Mouse (Mus musculus): ENCODE data around the gene Ackr2. TPM values are rescaled to one million over a fixed set of nuclear protein-coding genes. Genes with fewer than 3 reads are reported as not detected.

Ackr2 gene
- polyA plus RNA-seq, 1 experiment from 2014 or later, result 0.10 TPM

GRCm38 (mm10) chr9:121904946-121905345 is 6.8 kb downstream of the Ackr2 start:
- no peaks in the 10 kb centered on the region for H3K9me3 ChIP-seq (replicated peaks; ENCODE audit: control insufficient read depth, low read length)
- no peaks in the 10 kb centered on the region for H3K27me3 ChIP-seq (ENCODE audit: control insufficient read depth, insufficient read depth, low read length)
- no peak for DNase-seq (ENCODE audit: low spot score)
- WGBS, result 91% methylated on average over 7 of the region's 7 CpGs
- H3K4me2 ChIP-seq (ENCODE audit: low read depth, low read length), result no peak overlapping the region
- ATAC-seq (replicated peaks; ENCODE audit: insufficient number of reproducible peaks, low FRiP score, low TSS enrichment, low read depth), result no peak
- H3K9ac ChIP-seq (replicated peaks; ENCODE audit: low read length), result no peak overlapping the region
- no peaks in the 10 kb centered on the region for H3K36me3 ChIP-seq (replicated peaks; ENCODE audit: control insufficient read depth, insufficient read depth, low read depth, low read length)
- no peak overlapping the region for H3K27ac ChIP-seq (replicated peaks; ENCODE audit: low read depth, low read length)
- H3K4me3 ChIP-seq (ENCODE audit: low read depth, low read length), result no peak overlapping the region
- no peaks in the 10 kb centered on the region for H3K4me1 ChIP-seq (ENCODE audit: control insufficient read depth, insufficient read depth, low read length)

- no peak for ATAC-seq (replicated peaks; ENCODE audit: insufficient number of reproducible peaks, low FRiP score, low TSS enrichment, low read depth)
- no peak for DNase-seq (ENCODE audit: low spot score)
- no peaks in the 10 kb centered on the region for H3K36me3 ChIP-seq (replicated peaks; ENCODE audit: control insufficient read depth, insufficient read depth, low read depth, low read length)
- H3K27ac ChIP-seq (replicated peaks; ENCODE audit: low read depth, low read length), result no peak overlapping the region
- no peak overlapping the region for H3K9ac ChIP-seq (replicated peaks; ENCODE audit: low read length)
- 91% methylated on average over 4 of the region's 4 CpGs for WGBS
- H3K9me3 ChIP-seq (replicated peaks; ENCODE audit: control insufficient read depth, low read length), result no peaks in the 10 kb centered on the region
- H3K4me2 ChIP-seq (ENCODE audit: low read depth, low read length), result no peak overlapping the region
- no peak overlapping the region for H3K4me3 ChIP-seq (ENCODE audit: low read depth, low read length)
- no peaks in the 10 kb centered on the region for H3K27me3 ChIP-seq (ENCODE audit: control insufficient read depth, insufficient read depth, low read length)
- H3K4me1 ChIP-seq (ENCODE audit: control insufficient read depth, insufficient read depth, low read length), result no peaks in the 10 kb centered on the region
These were observed 7.5 kb downstream of the Ackr2 start for GRCm38 (mm10) chr9:121905556-121906185.

GRCm38 (mm10) chr9:121906456-121906855 is 8.3 kb downstream of the Ackr2 start:
- Histone ChIP-seq H3K9ac (replicated peaks; ENCODE audit: low read length) (no peak overlapping the region), H3K4me2 (ENCODE audit: low read depth, low read length) (no peak overlapping the region), H3K36me3 (replicated peaks; ENCODE audit: control insufficient read depth, insufficient read depth, low read depth, low read length) (no peaks in the 10 kb centered on the region), H3K4me3 (ENCODE audit: low read depth, low read length) (no peak overlapping the region), H3K27me3 (ENCODE audit: control insufficient read depth, insufficient read depth, low read length) (no peaks in the 10 kb centered on the region), H3K4me1 (ENCODE audit: control insufficient read depth, insufficient read depth, low read length) (no peaks in the 10 kb centered on the region), H3K9me3 (replicated peaks; ENCODE audit: control insufficient read depth, low read length) (no peaks in the 10 kb centered on the region), H3K27ac (replicated peaks; ENCODE audit: low read depth, low read length) (no peak overlapping the region)
- DNase-seq (ENCODE audit: low spot score), result no peak
- ATAC-seq (replicated peaks; ENCODE audit: insufficient number of reproducible peaks, low FRiP score, low TSS enrichment, low read depth), result no peak
- 77% methylated on average over 5 of the region's 5 CpGs for WGBS

- H3K4me2 ChIP-seq (ENCODE audit: low read depth, low read length), result no peak overlapping the region
- no peak overlapping the region for H3K9ac ChIP-seq (replicated peaks; ENCODE audit: low read length)
- H3K4me3 ChIP-seq (ENCODE audit: low read depth, low read length), result no peak overlapping the region
- no peaks in the 10 kb centered on the region for H3K36me3 ChIP-seq (replicated peaks; ENCODE audit: control insufficient read depth, insufficient read depth, low read depth, low read length)
- ATAC-seq (replicated peaks; ENCODE audit: insufficient number of reproducible peaks, low FRiP score, low TSS enrichment, low read depth), result no peak
- DNase-seq (ENCODE audit: low spot score), result no peak
- 71% methylated on average over 10 of the region's 10 CpGs for WGBS
- no peaks in the 10 kb centered on the region for H3K4me1 ChIP-seq (ENCODE audit: control insufficient read depth, insufficient read depth, low read length)
- no peaks in the 10 kb centered on the region for H3K27me3 ChIP-seq (ENCODE audit: control insufficient read depth, insufficient read depth, low read length)
- no peaks in the 10 kb centered on the region for H3K9me3 ChIP-seq (replicated peaks; ENCODE audit: control insufficient read depth, low read length)
- H3K27ac ChIP-seq (replicated peaks; ENCODE audit: low read depth, low read length), result no peak overlapping the region
These were observed 9.4 kb downstream of the Ackr2 start for GRCm38 (mm10) chr9:121907356-121908070.

- WGBS, result 92% methylated on average over 17 of the region's 17 CpGs
- Histone ChIP-seq H3K4me2 (ENCODE audit: low read depth, low read length) (no peak overlapping the region), H3K9me3 (replicated peaks; ENCODE audit: control insufficient read depth, low read length) (no peaks in the 10 kb centered on the region), H3K36me3 (replicated peaks; ENCODE audit: control insufficient read depth, insufficient read depth, low read depth, low read length) (no peaks in the 10 kb centered on the region), H3K27ac (replicated peaks; ENCODE audit: low read depth, low read length) (no peak overlapping the region), H3K9ac (replicated peaks; ENCODE audit: low read length) (no peak overlapping the region), H3K27me3 (ENCODE audit: control insufficient read depth, insufficient read depth, low read length) (no peaks in the 10 kb centered on the region), H3K4me1 (ENCODE audit: control insufficient read depth, insufficient read depth, low read length) (no peaks in the 10 kb centered on the region), H3K4me3 (ENCODE audit: low read depth, low read length) (no peak overlapping the region)
- ATAC-seq (replicated peaks; ENCODE audit: insufficient number of reproducible peaks, low FRiP score, low TSS enrichment, low read depth) (no peak), DNase-seq (ENCODE audit: low spot score) (no peak)
These were observed 10.2 kb downstream of the Ackr2 start for GRCm38 (mm10) chr9:121908321-121908720.

- Histone ChIP-seq H3K36me3 (replicated peaks; ENCODE audit: control insufficient read depth, insufficient read depth, low read depth, low read length) (no peaks in the 10 kb centered on the region), H3K9me3 (replicated peaks; ENCODE audit: control insufficient read depth, low read length) (no peaks in the 10 kb centered on the region), H3K4me1 (ENCODE audit: control insufficient read depth, insufficient read depth, low read length) (no peaks in the 10 kb centered on the region), H3K4me2 (ENCODE audit: low read depth, low read length) (no peak overlapping the region), H3K27me3 (ENCODE audit: control insufficient read depth, insufficient read depth, low read length) (no peaks in the 10 kb centered on the region), H3K4me3 (ENCODE audit: low read depth, low read length) (no peak overlapping the region), H3K27ac (replicated peaks; ENCODE audit: low read depth, low read length) (no peak overlapping the region), H3K9ac (replicated peaks; ENCODE audit: low read length) (no peak overlapping the region)
- WGBS, result 83% methylated on average over 6 of the region's 6 CpGs
- DNase-seq (ENCODE audit: low spot score), result no peak
- ATAC-seq (replicated peaks; ENCODE audit: insufficient number of reproducible peaks, low FRiP score, low TSS enrichment, low read depth), result no peak
These were observed 11.5 kb downstream of the Ackr2 start for GRCm38 (mm10) chr9:121909635-121910034.

GRCm38 (mm10) chr9:121911196-121911595 is 13.0 kb downstream of the Ackr2 start:
- Histone ChIP-seq H3K36me3 (replicated peaks; ENCODE audit: control insufficient read depth, insufficient read depth, low read depth, low read length) (no peaks in the 10 kb centered on the region), H3K4me2 (ENCODE audit: low read depth, low read length) (no peak overlapping the region), H3K27ac (replicated peaks; ENCODE audit: low read depth, low read length) (no peak overlapping the region), H3K27me3 (ENCODE audit: control insufficient read depth, insufficient read depth, low read length) (no peaks in the 10 kb centered on the region), H3K9me3 (replicated peaks; ENCODE audit: control insufficient read depth, low read length) (no peaks in the 10 kb centered on the region), H3K9ac (replicated peaks; ENCODE audit: low read length) (no peak overlapping the region), H3K4me3 (ENCODE audit: low read depth, low read length) (no peak overlapping the region), H3K4me1 (ENCODE audit: control insufficient read depth, insufficient read depth, low read length) (no peaks in the 10 kb centered on the region)
- ATAC-seq (replicated peaks; ENCODE audit: insufficient number of reproducible peaks, low FRiP score, low TSS enrichment, low read depth) (no peak), DNase-seq (ENCODE audit: low spot score) (no peak)
- WGBS, result 92% methylated on average over 7 of the region's 7 CpGs

GRCm38 (mm10) chr9:121912786-121913185 is 14.6 kb downstream of the Ackr2 start:
- no peak for DNase-seq (ENCODE audit: low spot score)
- H3K4me3 ChIP-seq (ENCODE audit: low read depth, low read length), result no peak overlapping the region
- H3K36me3 ChIP-seq (replicated peaks; ENCODE audit: control insufficient read depth, insufficient read depth, low read depth, low read length), result no peaks in the 10 kb centered on the region
- H3K4me1 ChIP-seq (ENCODE audit: control insufficient read depth, insufficient read depth, low read length), result no peaks in the 10 kb centered on the region
- H3K27ac ChIP-seq (replicated peaks; ENCODE audit: low read depth, low read length), result no peak overlapping the region
- 83% methylated on average over 4 of the region's 4 CpGs for WGBS
- H3K9ac ChIP-seq (replicated peaks; ENCODE audit: low read length), result no peak overlapping the region
- H3K27me3 ChIP-seq (ENCODE audit: control insufficient read depth, insufficient read depth, low read length), result no peaks in the 10 kb centered on the region
- no peak overlapping the region for H3K4me2 ChIP-seq (ENCODE audit: low read depth, low read length)
- H3K9me3 ChIP-seq (replicated peaks; ENCODE audit: control insufficient read depth, low read length), result no peaks in the 10 kb centered on the region
- ATAC-seq (replicated peaks; ENCODE audit: insufficient number of reproducible peaks, low FRiP score, low TSS enrichment, low read depth), result no peak
